Mouse (Mus musculus) adrenal gland, adult 2 months (tissue): ENCODE data around the gene Gm4131. TPM values are rescaled to one million over a fixed set of nuclear protein-coding genes. Genes with fewer than 3 reads are reported as not detected.
A peak's percentile ranks its signal among the peaks of the same experiment; 100 is the strongest.

Experiments
- DNase-seq: peaks from one replicate; pipeline ENCODE4 v3.0.0; 2021
- polyA plus RNA-seq: library from polyadenylated mRNA; depleted of rRNA; stranded (reverse); fragments of >200 nt; gene quantifications from 2 replicates; pipeline ENCODE4 v1.2.3, GENCODE M21; 2012
- total RNA-seq, 2 experiments: library from RNA; stranded (reverse); gene quantifications; 2 replicates each; pipeline ENCODE4 v1.2.3; 2021

Gm4131 gene
- total and polyA plus RNA-seq, 3 experiments, result not detected

GRCm38 (mm10) chr14:62546746-62547145 is 20.0 kb downstream of the Gm4131 start:
- no peak for DNase-seq

- no peak for DNase-seq
Measured at GRCm38 (mm10) chr14:62546296-62546695, 20.4 kb downstream of the Gm4131 start.

- DNase-seq, result no peak
Measured at GRCm38 (mm10) chr14:62541751-62542150, 25.0 kb downstream of the Gm4131 start.

- no peak for DNase-seq
Measured at GRCm38 (mm10) chr14:62539834-62540233, 26.9 kb downstream of the Gm4131 start.

- no peak for DNase-seq
Measured at GRCm38 (mm10) chr14:62536988-62537387, 29.7 kb downstream of the Gm4131 start.

- no peak for DNase-seq
Measured at GRCm38 (mm10) chr14:62536127-62536526, 30.6 kb downstream of the Gm4131 start.

GRCm38 (mm10) chr14:62530951-62531350 is 35.8 kb downstream of the Gm4131 start:
- no peak for DNase-seq

GRCm38 (mm10) chr14:62512845-62513244 is 53.9 kb downstream of the Gm4131 start:
- no peak for DNase-seq

GRCm38 (mm10) chr14:62509350-62509749 is 57.4 kb downstream of the Gm4131 start:
- peak; percentile 21 for DNase-seq

- DNase-seq, result no peak
Measured at GRCm38 (mm10) chr14:62506261-62506660, 60.5 kb downstream of the Gm4131 start.

GRCm38 (mm10) chr14:62497391-62497790 is 69.3 kb downstream of the Gm4131 start:
- DNase-seq, result no peak

- DNase-seq, result no peak
Measured at GRCm38 (mm10) chr14:62496501-62496900, 70.2 kb downstream of the Gm4131 start.

GRCm38 (mm10) chr14:62493456-62493855 is 73.3 kb downstream of the Gm4131 start:
- no peak for DNase-seq

- DNase-seq, result peak; percentile 75
Measured at GRCm38 (mm10) chr14:62492196-62492850, 74.4 kb downstream of the Gm4131 start.

- no peak for DNase-seq
Measured at GRCm38 (mm10) chr14:62488270-62488669, 78.5 kb downstream of the Gm4131 start.

- no peak for DNase-seq
Measured at GRCm38 (mm10) chr14:62481381-62481780, 85.3 kb downstream of the Gm4131 start.

GRCm38 (mm10) chr14:62479395-62479794 is 87.3 kb downstream of the Gm4131 start:
- no peak for DNase-seq

- no peak for DNase-seq
Measured at GRCm38 (mm10) chr14:62474481-62474880, 92.2 kb downstream of the Gm4131 start.

GRCm38 (mm10) chr14:62472061-62472460 is 94.7 kb downstream of the Gm4131 start:
- no peak for DNase-seq

GRCm38 (mm10) chr14:62468753-62469125 is 98.0 kb downstream of the Gm4131 start:
- DNase-seq, result no peak

- DNase-seq, result no peak
Measured at GRCm38 (mm10) chr14:62468119-62468752, 98.5 kb downstream of the Gm4131 start.

- peak; percentile 66 for DNase-seq
Measured at GRCm38 (mm10) chr14:62464966-62465365, 101.8 kb downstream of the Gm4131 start.

GRCm38 (mm10) chr14:62459541-62459940 is 107.2 kb downstream of the Gm4131 start:
- DNase-seq, result no peak
